Mouse (Mus musculus) midbrain, embryonic 14.5 days (tissue): ENCODE results near the gene Pyurf. TPM values are rescaled to one million over a fixed set of nuclear protein-coding genes. Genes with fewer than 3 reads are reported as not detected.
A peak's percentile ranks its signal among the peaks of the same experiment; 100 is the strongest.

Experiments
- ATAC-seq: fragments of 200-750 bp; cut with Nextera tagmentation; 2 replicates; pipeline ENCODE4 v1.8.0; 2017; ENCODE audit warnings: moderate number of reproducible peaks, moderate library complexity; ENCODE audit not compliant: low FRiP score, low TSS enrichment
- DNase-seq: peaks from one replicate; pipeline ENCODE4 v3.0.0-alpha.2; 2015
- H3K27ac ChIP-seq: fragments of 300-500 bp; sonication (generic); replicated peaks from 2 replicates; pipeline ENCODE4 v1.5.1; 2014; ENCODE audit warnings: mild to moderate bottlenecking, low read depth, low read length, moderate library complexity
- H3K27me3 ChIP-seq: fragments of 300-500 bp; sonication (generic); 2 replicates; pipeline ENCODE4 v1.6.1; 2014; ENCODE audit warnings: low read length, control low read depth, mixed read lengths; ENCODE audit not compliant: control insufficient read depth, insufficient read depth
- H3K36me3 ChIP-seq: fragments of 300-500 bp; sonication (generic); 2 replicates; pipeline ENCODE4 v1.6.1; 2014; ENCODE audit warnings: low read length, control low read depth; ENCODE audit not compliant: control insufficient read depth, insufficient read depth
- H3K4me1 ChIP-seq: fragments of 300-500 bp; sonication (generic); 2 replicates; pipeline ENCODE4 v1.6.1; 2014; ENCODE audit warnings: mild to moderate bottlenecking, antibody characterized with exemption, low read length, control low read depth; ENCODE audit not compliant: control insufficient read depth, insufficient read depth
- H3K4me2 ChIP-seq: fragments of 300-500 bp; sonication (generic); 2 replicates; pipeline ENCODE4 v1.6.1; 2014; ENCODE audit warnings: mild to moderate bottlenecking, low read length, moderate library complexity
- H3K4me3 ChIP-seq: fragments of 300-500 bp; sonication (generic); replicated peaks from 2 replicates; pipeline ENCODE4 v1.5.1; 2014; ENCODE audit warnings: low read depth, low read length
- H3K9ac ChIP-seq: fragments of 300-500 bp; sonication (generic); replicated peaks from 2 replicates; pipeline ENCODE4 v1.6.1; 2014; ENCODE audit warnings: mild to moderate bottlenecking, low read length, moderate library complexity
- H3K9me3 ChIP-seq: fragments of 300-500 bp; sonication (generic); 2 replicates; pipeline ENCODE4 v1.6.1; 2016; ENCODE audit warnings: low read length, control low read depth, mixed read lengths; ENCODE audit not compliant: control insufficient read depth
- WGBS: fragments of 180-500 bp; shearing (Covaris S2); extraction: QIAGEN DNeasy Blood & Tissue Kit; methylation state at CpG from one replicate; pipeline ENCODE4 v1.1.7; 2014; 5-methylcytosine and 5-hydroxymethylcytosine counted together
- polyA plus RNA-seq: library from polyadenylated mRNA; unstranded; fragments of >200 nt; fragmentation: Nextera tagmentation; extraction: Ambion mirVana; gene quantifications from 2 replicates; pipeline ENCODE4 v1.2.1, GENCODE M21; 2014

The Pyurf gene
- 15.2 and 17.3 TPM in 2 replicates for polyA plus RNA-seq

- ATAC-seq = peak; percentile 96
- no peaks in the 10 kb centered on the region for H3K36me3 ChIP-seq
- no peaks in the 10 kb centered on the region for H3K9me3 ChIP-seq
- peak; percentile 92 for DNase-seq
- H3K9ac ChIP-seq = peak within 1 kb of the TSS; percentile 85
- H3K4me2 ChIP-seq = peak within 1 kb of the TSS; percentile 67
- H3K27me3 ChIP-seq = no peaks in the 10 kb centered on the region
- WGBS = under 1% methylated on average over 52 of the region's 52 CpGs
- H3K4me3 ChIP-seq = peak within 1 kb of the TSS; percentile 82
- H3K4me1 ChIP-seq = 0 out of 2 replicates have a peak, but pooled peaks cover 2% of the 10 kb centered on the region
- H3K27ac ChIP-seq = peak within 1 kb of the TSS; percentile 89
These were observed at the start of gene Pyurf for GRCm38 (mm10) chr6:57691467-57692261. TSS of gene Pyurf (minus strand) at chr6:57692078.

DNA sequence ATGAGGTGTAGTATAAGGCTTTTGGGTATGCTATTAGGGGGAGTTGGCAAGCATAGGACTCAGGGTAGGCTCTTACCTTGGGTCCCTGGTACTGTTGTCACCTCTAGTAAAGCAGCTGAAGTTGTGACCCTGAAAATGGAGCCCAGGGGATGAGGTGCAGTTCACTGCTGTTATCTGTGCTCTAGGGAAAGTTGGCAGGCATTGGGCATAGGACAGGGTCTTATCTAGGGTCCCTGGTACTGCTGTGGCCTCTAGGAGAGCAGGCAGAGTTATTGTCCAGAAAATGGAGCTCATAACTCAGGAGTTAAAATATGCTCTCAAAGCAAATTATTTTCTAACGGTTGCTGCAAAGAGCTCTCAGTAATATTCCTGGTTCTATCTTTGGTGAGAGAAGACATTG lies 29.5 kb upstream of the Pyurf start:
- Histone ChIP-seq H3K9me3 (0 out of 2 replicates have a peak, but pooled peaks cover 3% of the 10 kb centered on the region), H3K4me2 (no peak overlapping the region), H3K27me3 (no peaks in the 10 kb centered on the region), H3K4me3 (no peak overlapping the region), H3K36me3 (peaks cover 19% of the 10 kb centered on the region), H3K27ac (no peak overlapping the region), H3K4me1 (no peaks in the 10 kb centered on the region), H3K9ac (no peak overlapping the region)
- DNase-seq = no peak
- no peak for ATAC-seq
- 97% methylated on average over 1 of the region's 1 CpGs for WGBS

DNA sequence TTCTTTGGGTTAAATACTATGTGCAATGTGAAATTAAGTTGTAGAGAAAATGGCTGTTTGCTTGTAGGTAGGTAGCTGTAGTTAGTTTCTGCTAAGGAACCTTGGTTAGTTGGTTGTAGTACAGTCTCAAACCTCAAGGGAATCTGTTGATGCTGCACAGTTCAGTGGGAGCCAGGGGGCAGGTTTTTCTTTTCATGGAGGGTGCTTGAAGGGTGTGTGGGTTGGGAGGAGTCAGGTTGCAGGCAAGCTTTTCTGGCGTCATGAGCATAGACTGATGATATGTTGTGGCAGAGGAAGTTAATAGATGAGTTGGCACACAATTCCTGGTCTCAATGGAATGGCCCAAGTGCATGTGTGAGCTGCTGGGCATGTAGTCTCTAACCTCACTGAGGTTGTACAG lies 19.8 kb upstream of the Pyurf start:
- H3K4me2 ChIP-seq = no peak overlapping the region
- no peak overlapping the region for H3K9ac ChIP-seq
- H3K9me3 ChIP-seq = no peaks in the 10 kb centered on the region
- no peak overlapping the region for H3K4me3 ChIP-seq
- WGBS = 35% methylated on average over 1 of the region's 1 CpGs
- no peaks in the 10 kb centered on the region for H3K27me3 ChIP-seq
- ATAC-seq (no peak), DNase-seq (no peak)
- no peaks in the 10 kb centered on the region for H3K4me1 ChIP-seq
- 0 out of 2 replicates have a peak, but pooled peaks cover 2% of the 10 kb centered on the region for H3K36me3 ChIP-seq
- no peak overlapping the region for H3K27ac ChIP-seq

GRCm38 (mm10) chr6:57706721-57707120 lies 14.8 kb upstream of the Pyurf start:
- DNase-seq (no peak), ATAC-seq (no peak)
- Histone ChIP-seq H3K9me3 (no peaks in the 10 kb centered on the region), H3K4me1 (peaks cover 13% of the 10 kb centered on the region; the same call in 1 of the 2 replicates), H3K36me3 (no peaks in the 10 kb centered on the region), H3K27ac (no peak overlapping the region), H3K4me2 (no peak overlapping the region), H3K27me3 (no peaks in the 10 kb centered on the region), H3K9ac (no peak overlapping the region), H3K4me3 (no peak overlapping the region)
- WGBS = 85% methylated on average over 1 of the region's 1 CpGs

- no peaks in the 10 kb centered on the region for H3K36me3 ChIP-seq
- H3K27ac ChIP-seq = peak overlapping the region; percentile 100
- 33% methylated on average over 2 of the region's 2 CpGs for WGBS
- peak overlapping the region; percentile 98 for H3K9ac ChIP-seq
- peaks cover 21% of the 10 kb centered on the region for H3K4me1 ChIP-seq
- H3K9me3 ChIP-seq = no peaks in the 10 kb centered on the region
- ATAC-seq = peak; percentile 43
- peak overlapping the region; percentile 78 for H3K4me3 ChIP-seq
- peak overlapping the region; percentile 68 for H3K4me2 ChIP-seq
- no peaks in the 10 kb centered on the region for H3K27me3 ChIP-seq
- DNase-seq = peak; percentile 49
These were observed 11.8 kb upstream of the Pyurf start for GRCm38 (mm10) chr6:57703703-57704102.

- H3K4me3 ChIP-seq = peak overlapping the region; percentile 78
- no peaks in the 10 kb centered on the region for H3K27me3 ChIP-seq
- peaks cover 21% of the 10 kb centered on the region for H3K4me1 ChIP-seq
- H3K9ac ChIP-seq = peak overlapping the region; percentile 98
- peak overlapping the region; percentile 68 for H3K4me2 ChIP-seq
- ATAC-seq (peak; percentile 99), DNase-seq (peak; percentile 98)
- peak overlapping the region; percentile 100 for H3K27ac ChIP-seq
- H3K9me3 ChIP-seq = no peaks in the 10 kb centered on the region
- no peaks in the 10 kb centered on the region for H3K36me3 ChIP-seq
- WGBS = under 1% methylated on average over 59 of the region's 59 CpGs
These were observed 11.0 kb upstream of the Pyurf start for GRCm38 (mm10) chr6:57702743-57703499.

- Histone ChIP-seq H3K4me1 (peaks cover 21% of the 10 kb centered on the region), H3K9ac (peak within 1 kb of the TSS; percentile 98), H3K4me3 (peak within 1 kb of the TSS; percentile 78), H3K27ac (peak within 1 kb of the TSS; percentile 100), H3K9me3 (no peaks in the 10 kb centered on the region), H3K4me2 (peak within 1 kb of the TSS; percentile 68), H3K36me3 (no peaks in the 10 kb centered on the region), H3K27me3 (no peaks in the 10 kb centered on the region)
- DNase-seq = peak; percentile 78
- WGBS = 0% methylated on average over 10 of the region's 10 CpGs
- peak; percentile 39 for ATAC-seq
These were observed 10.5 kb upstream of the Pyurf start, which contains the start of gene Lancl2 for GRCm38 (mm10) chr6:57702376-57702742. TSS of gene Lancl2 (plus strand) at chr6:57702540.

DNA sequence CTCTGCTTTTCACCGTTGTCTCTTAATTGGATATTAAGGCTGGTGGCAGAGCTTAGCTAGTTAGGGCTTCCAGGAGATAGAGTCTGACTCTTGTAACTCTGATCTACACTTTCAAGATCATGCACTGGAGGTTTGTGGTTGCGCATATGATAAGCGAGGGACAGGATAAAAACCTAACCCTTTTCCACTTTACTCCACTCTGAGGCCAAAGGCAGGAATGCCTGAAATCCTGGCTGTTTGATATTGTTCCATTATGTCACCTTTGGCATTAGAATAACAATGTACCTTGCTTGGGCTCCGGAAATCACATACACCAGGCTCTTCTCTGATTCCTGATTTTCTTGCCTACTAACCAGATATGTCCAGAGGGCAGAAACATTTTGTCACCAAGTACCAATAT lies 9.8 kb upstream of the Pyurf start:
- Histone ChIP-seq H3K27me3 (no peaks in the 10 kb centered on the region), H3K4me1 (peaks cover 21% of the 10 kb centered on the region), H3K4me3 (peak overlapping the region; percentile 78), H3K27ac (peak overlapping the region; percentile 100), H3K9me3 (no peaks in the 10 kb centered on the region), H3K36me3 (no peaks in the 10 kb centered on the region), H3K9ac (peak overlapping the region; percentile 98), H3K4me2 (peak overlapping the region; percentile 68)
- ATAC-seq (no peak), DNase-seq (peak; percentile 59)
- WGBS = 36% methylated on average over 4 of the region's 4 CpGs
